Mouse (Mus musculus) erythroblast, embryonic 14.5 days (primary cell): ENCODE measurements at regions not wholly inside any gene's neighbourhood (a gene's known extent, or its start where the extent isn't known, plus 50 kb on each side); places are given as distances from the start of the nearest gene placed in this dataset.

Experiments
- GATA1 ChIP-seq: IDR thresholded peaks from 2 replicates; pipeline ENCODE4 v1.6.1; 2012; ENCODE audit warnings: low read length, inconsistent platforms, mixed read lengths
- TAL1 ChIP-seq: IDR thresholded peaks from 3 replicates; pipeline ENCODE4 v1.6.1; 2012; ENCODE audit warnings: low read length, inconsistent platforms, mixed read lengths

DNA sequence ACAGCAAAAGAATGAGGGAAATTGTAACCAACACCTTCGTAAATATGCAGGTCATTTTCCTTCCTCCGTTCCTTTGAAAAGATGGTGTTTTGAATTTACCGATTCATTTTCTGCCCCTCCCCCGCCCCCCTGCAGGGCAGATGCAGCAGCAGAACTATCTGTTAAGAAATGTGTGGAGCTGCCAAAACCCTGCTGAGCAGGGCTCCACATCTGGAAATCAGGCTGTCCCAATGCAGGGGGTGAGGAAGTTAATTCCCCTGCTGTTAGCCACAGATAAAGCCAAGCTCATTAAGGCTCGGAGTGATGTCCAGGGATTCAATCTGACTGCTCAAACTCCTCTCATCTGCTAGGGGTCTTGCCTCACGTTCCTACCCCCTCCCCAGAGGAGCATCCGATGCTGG, 56.0 kb upstream of the 4930470P17Rik start:
- no peak for TF ChIP-seq TAL1
- no peak for TF ChIP-seq GATA1
